Mouse (Mus musculus) right cerebral cortex, postnatal 25 days (tissue): ENCODE results near the gene Pgpep1.

Source experiments
- DNase-seq: peaks from one replicate; pipeline ENCODE4 v3.0.0; 2022

Gene Pgpep1

GRCm38 (mm10) chr8:70630532-70631381 lies 29.4 kb downstream of the Pgpep1 start:
- DNase-seq, result no peak

GRCm38 (mm10) chr8:70629574-70630531 lies 30.3 kb downstream of the Pgpep1 start:
- peak; percentile 90 for DNase-seq

- no peak for DNase-seq
These were observed 31.1 kb downstream of the Pgpep1 start for GRCm38 (mm10) chr8:70628986-70629490.

- no peak for DNase-seq
These were observed 33.1 kb downstream of the Pgpep1 start for GRCm38 (mm10) chr8:70627041-70627440.

- no peak for DNase-seq
These were observed 35.1 kb downstream of the Pgpep1 start for GRCm38 (mm10) chr8:70625104-70625503.

- DNase-seq, result no peak
These were observed 38.0 kb downstream of the Pgpep1 start for GRCm38 (mm10) chr8:70622220-70622619.

- no peak for DNase-seq
These were observed 41.3 kb downstream of the Pgpep1 start for GRCm38 (mm10) chr8:70618888-70619334.

GRCm38 (mm10) chr8:70617985-70618384 lies 42.2 kb downstream of the Pgpep1 start:
- no peak for DNase-seq

- DNase-seq, result no peak
These were observed 43.5 kb downstream of the Pgpep1 start for GRCm38 (mm10) chr8:70616645-70617044.

- no peak for DNase-seq
These were observed 44.3 kb downstream of the Pgpep1 start, which contains the start of gene Lrrc25 for GRCm38 (mm10) chr8:70615894-70616293. Gene Lrrc25 (plus strand): TSS chr8:70616155.

- DNase-seq, result no peak
These were observed 44.9 kb downstream of the Pgpep1 start for GRCm38 (mm10) chr8:70615281-70615680.

- no peak for DNase-seq
These were observed 45.7 kb downstream of the Pgpep1 start for GRCm38 (mm10) chr8:70614469-70614868.

- no peak for DNase-seq
These were observed 46.4 kb downstream of the Pgpep1 start for GRCm38 (mm10) chr8:70613763-70614162.

- DNase-seq, result peak; percentile 80
These were observed 48.3 kb downstream of the Pgpep1 start for GRCm38 (mm10) chr8:70611849-70612248.

GRCm38 (mm10) chr8:70610796-70611771 lies 49.1 kb downstream of the Pgpep1 start:
- peak; percentile 73 for DNase-seq

GRCm38 (mm10) chr8:70609849-70610795 lies 50.1 kb downstream of the Pgpep1 start:
- peak; percentile 86 for DNase-seq

- DNase-seq, result peak; percentile 74
These were observed 50.8 kb downstream of the Pgpep1 start for GRCm38 (mm10) chr8:70609368-70609848.

GRCm38 (mm10) chr8:70608749-70609367 lies 51.3 kb downstream of the Pgpep1 start, which contains the start of gene Ssbp4:
Gene Ssbp4 (minus strand): TSS chr8:70608872.
- DNase-seq, result no peak

GRCm38 (mm10) chr8:70607898-70608748 lies 52.1 kb downstream of the Pgpep1 start:
- no peak for DNase-seq
